Mouse (Mus musculus) thymus, postnatal 25 days (tissue): ENCODE data around the gene Pth1r.

Source experiments
- DNase-seq: peaks from one replicate; pipeline ENCODE4 v3.0.0; 2022

The Pth1r gene

GRCm38 (mm10) chr9:110680736-110681507 lies 66.0 kb downstream of the Pth1r start:
- DNase-seq, result no peak

GRCm38 (mm10) chr9:110678886-110679285 lies 68.1 kb downstream of the Pth1r start:
- no peak for DNase-seq

- no peak for DNase-seq
Measured at GRCm38 (mm10) chr9:110676492-110676911, 70.4 kb downstream of the Pth1r start.

- DNase-seq, result no peak
Measured at GRCm38 (mm10) chr9:110673107-110673752, 73.7 kb downstream of the Pth1r start.

- peak; percentile 34 for DNase-seq
Measured at GRCm38 (mm10) chr9:110672462-110673106, 74.4 kb downstream of the Pth1r start.
